Mouse (Mus musculus) midbrain, embryonic 11.5 days (tissue): ENCODE data around the gene Serpina3n. TPM values are rescaled to one million over a fixed set of nuclear protein-coding genes. Genes with fewer than 3 reads are reported as not detected.
"Not testable (repeated sequence)": the region's sequence is repeated elsewhere in the genome, so short reads cannot be mapped to it uniquely, and the experiment has no call there.

ENCODE experiments used
- ATAC-seq: fragments of 200-750 bp; cut with Nextera tagmentation; 2 replicates; pipeline ENCODE4 v1.8.0; 2017; ENCODE audit warnings: moderate TSS enrichment, moderate library complexity; ENCODE audit not compliant: low FRiP score
- DNase-seq: peaks from one replicate; pipeline ENCODE4 v3.0.0; 2015; ENCODE audit warnings: low spot score; ENCODE audit errors: missing footprints
- H3K27ac ChIP-seq: fragments of 300-500 bp; sonication (generic); 2 replicates; pipeline ENCODE4 v1.5.1; 2014; ENCODE audit warnings: low read depth, low read length
- H3K27me3 ChIP-seq: fragments of 300-500 bp; sonication (generic); 2 replicates; pipeline ENCODE4 v1.6.1; 2014; ENCODE audit warnings: mild to moderate bottlenecking, low read length, moderate library complexity, mixed read lengths; ENCODE audit not compliant: control insufficient read depth, insufficient read depth
- H3K36me3 ChIP-seq: fragments of 300-500 bp; sonication (generic); 2 replicates; pipeline ENCODE4 v1.6.1; 2014; ENCODE audit warnings: mild to moderate bottlenecking, low read length, moderate library complexity, mixed read lengths; ENCODE audit not compliant: control insufficient read depth, insufficient read depth
- H3K4me1 ChIP-seq: fragments of 300-500 bp; sonication (generic); 2 replicates; pipeline ENCODE4 v1.6.1; 2014; ENCODE audit warnings: low read length; ENCODE audit not compliant: control insufficient read depth, insufficient read depth
- H3K4me2 ChIP-seq: fragments of 300-500 bp; sonication (generic); 2 replicates; pipeline ENCODE4 v1.6.1; 2014; ENCODE audit warnings: mild to moderate bottlenecking, moderate library complexity
- H3K4me3 ChIP-seq: fragments of 300-500 bp; sonication (generic); 2 replicates; pipeline ENCODE4 v1.5.1; 2014; ENCODE audit warnings: low read depth, low read length
- H3K9ac ChIP-seq: fragments of 300-500 bp; sonication (generic); 2 replicates; pipeline ENCODE4 v1.6.1; 2014; ENCODE audit warnings: low read length
- H3K9me3 ChIP-seq: fragments of 300-500 bp; sonication (generic); 2 replicates; pipeline ENCODE4 v1.6.1; 2016; ENCODE audit warnings: low read length; ENCODE audit not compliant: control insufficient read depth
- WGBS: fragments of 180-500 bp; shearing (Covaris S2); extraction: QIAGEN DNeasy Blood & Tissue Kit; methylation state at CpG from one replicate; pipeline ENCODE4 v1.1.7; 2014; 5-methylcytosine and 5-hydroxymethylcytosine counted together
- polyA plus RNA-seq: library from polyadenylated mRNA; unstranded; fragments of >200 nt; fragmentation: Nextera tagmentation; extraction: Ambion mirVana; gene quantifications from 2 replicates; pipeline ENCODE4 v1.2.1, GENCODE M21; 2014

Serpina3n gene
- polyA plus RNA-seq, 1 experiment from 2014 or later: not detected

GRCm38 (mm10) chr12:104388477-104388876 is 18.1 kb upstream of the Serpina3n start:
- DNase-seq: no peak

GRCm38 (mm10) chr12:104391057-104391456 is 15.5 kb upstream of the Serpina3n start:
- not testable (repeated sequence) for H3K4me3 ChIP-seq, H3K4me1 ChIP-seq, H3K36me3 ChIP-seq, ATAC-seq, H3K27me3 ChIP-seq, H3K27ac ChIP-seq, H3K9ac ChIP-seq, H3K9me3 ChIP-seq, DNase-seq, H3K4me2 ChIP-seq
- WGBS: 84% methylated on average over 2 of the region's 2 CpGs

More at GRCm38 (mm10) chr12:104388477-104388876, 18.1 kb upstream of the Serpina3n start:
- Histone ChIP-seq H3K9ac (no peak overlapping the region), H3K9me3 (no peaks in the 10 kb centered on the region), H3K4me2 (no peak overlapping the region), H3K4me1 (no peaks in the 10 kb centered on the region), H3K36me3 (no peaks in the 10 kb centered on the region), H3K27ac (no peak overlapping the region), H3K27me3 (no peaks in the 10 kb centered on the region), H3K4me3 (no peak overlapping the region)
- no peak for ATAC-seq

- Histone ChIP-seq H3K4me2 (no peak overlapping the region), H3K9ac (no peak overlapping the region), H3K4me3 (no peak overlapping the region), H3K27ac (no peak overlapping the region), H3K27me3 (no peaks in the 10 kb centered on the region), H3K4me1 (no peaks in the 10 kb centered on the region), H3K36me3 (no peaks in the 10 kb centered on the region), H3K9me3 (no peaks in the 10 kb centered on the region)
- DNase-seq (no peak), ATAC-seq (no peak)
- WGBS: 85% methylated on average over 5 of the region's 5 CpGs
Measured at GRCm38 (mm10) chr12:104403968-104404367, 2.6 kb upstream of the Serpina3n start.

GRCm38 (mm10) chr12:104412507-104412906 is 6.0 kb downstream of the Serpina3n start:
- ATAC-seq: no peak
- H3K4me3 ChIP-seq: no peak overlapping the region
- H3K9ac ChIP-seq: no peak overlapping the region
- no peaks in the 10 kb centered on the region for H3K9me3 ChIP-seq
- H3K27ac ChIP-seq: no peak overlapping the region
- WGBS: 86% methylated on average over 6 of the region's 6 CpGs
- H3K27me3 ChIP-seq: no peaks in the 10 kb centered on the region
- no peaks in the 10 kb centered on the region for H3K36me3 ChIP-seq
- H3K4me1 ChIP-seq: no peaks in the 10 kb centered on the region
- H3K4me2 ChIP-seq: no peak overlapping the region
- no peak for DNase-seq

GRCm38 (mm10) chr12:104414576-104414975 is 8.0 kb downstream of the Serpina3n start:
- H3K4me1 ChIP-seq: no peaks in the 10 kb centered on the region; the same call in 1 of the 2 replicates
- WGBS: 83% methylated on average over 2 of the region's 2 CpGs
- ATAC-seq (no peak), DNase-seq (no peak)
- no peak overlapping the region for H3K9ac ChIP-seq
- H3K4me3 ChIP-seq: no peak overlapping the region
- no peaks in the 10 kb centered on the region for H3K9me3 ChIP-seq
- no peaks in the 10 kb centered on the region for H3K36me3 ChIP-seq
- H3K4me2 ChIP-seq: no peak overlapping the region
- no peaks in the 10 kb centered on the region for H3K27me3 ChIP-seq
- no peak overlapping the region for H3K27ac ChIP-seq

GRCm38 (mm10) chr12:104415625-104416315 is 9.2 kb downstream of the Serpina3n start:
- H3K4me1 ChIP-seq: no peaks in the 10 kb centered on the region; the same call in 1 of the 2 replicates
- no peaks in the 10 kb centered on the region for H3K9me3 ChIP-seq
- H3K27ac ChIP-seq: no peak overlapping the region
- no peak overlapping the region for H3K4me3 ChIP-seq
- H3K4me2 ChIP-seq: no peak overlapping the region
- 66% methylated on average over 6 of the region's 6 CpGs for WGBS
- no peaks in the 10 kb centered on the region for H3K36me3 ChIP-seq
- H3K27me3 ChIP-seq: no peaks in the 10 kb centered on the region
- no peak overlapping the region for H3K9ac ChIP-seq
- ATAC-seq: no peak
- DNase-seq: no peak

- Histone ChIP-seq H3K36me3 (no peaks in the 10 kb centered on the region), H3K4me3 (peak overlapping the region; percentile 16; the same call in 1 of the 2 replicates), H3K27ac (no peak overlapping the region), H3K27me3 (no peaks in the 10 kb centered on the region), H3K9ac (no peak overlapping the region), H3K4me2 (peak overlapping the region; percentile 39), H3K9me3 (no peaks in the 10 kb centered on the region), H3K4me1 (no peaks in the 10 kb centered on the region; the same call in 1 of the 2 replicates)
- peak; percentile 98 for DNase-seq
- 15% methylated on average over 16 of the region's 17 CpGs for WGBS
- ATAC-seq: peak; percentile 67
Measured at GRCm38 (mm10) chr12:104418340-104419135, 12.0 kb downstream of the Serpina3n start.

GRCm38 (mm10) chr12:104419136-104419462 is 12.6 kb downstream of the Serpina3n start:
- 6% methylated on average over 2 of the region's 2 CpGs for WGBS
- no peak overlapping the region for H3K27ac ChIP-seq
- H3K4me1 ChIP-seq: no peaks in the 10 kb centered on the region; the same call in 1 of the 2 replicates
- no peaks in the 10 kb centered on the region for H3K36me3 ChIP-seq
- no peak overlapping the region for H3K4me3 ChIP-seq
- no peak overlapping the region for H3K4me2 ChIP-seq
- DNase-seq (no peak), ATAC-seq (peak; percentile 47)
- no peaks in the 10 kb centered on the region for H3K27me3 ChIP-seq
- H3K9ac ChIP-seq: no peak overlapping the region
- no peaks in the 10 kb centered on the region for H3K9me3 ChIP-seq
